Mouse (Mus musculus) stomach, postnatal 0 days (tissue): Measurements from ENCODE around the gene Cfap65.

Source experiments
- CTCF ChIP-seq: IDR thresholded peaks from 2 replicates; pipeline ENCODE4 v1.5.1; 2016; ENCODE audit warnings: antibody characterized with exemption, low read depth, mild to moderate bottlenecking, moderate library complexity
- EP300 ChIP-seq: optimal IDR thresholded peaks from 2 replicates; pipeline ENCODE3; 2016; ENCODE audit warnings: antibody characterized with exemption

DNA sequence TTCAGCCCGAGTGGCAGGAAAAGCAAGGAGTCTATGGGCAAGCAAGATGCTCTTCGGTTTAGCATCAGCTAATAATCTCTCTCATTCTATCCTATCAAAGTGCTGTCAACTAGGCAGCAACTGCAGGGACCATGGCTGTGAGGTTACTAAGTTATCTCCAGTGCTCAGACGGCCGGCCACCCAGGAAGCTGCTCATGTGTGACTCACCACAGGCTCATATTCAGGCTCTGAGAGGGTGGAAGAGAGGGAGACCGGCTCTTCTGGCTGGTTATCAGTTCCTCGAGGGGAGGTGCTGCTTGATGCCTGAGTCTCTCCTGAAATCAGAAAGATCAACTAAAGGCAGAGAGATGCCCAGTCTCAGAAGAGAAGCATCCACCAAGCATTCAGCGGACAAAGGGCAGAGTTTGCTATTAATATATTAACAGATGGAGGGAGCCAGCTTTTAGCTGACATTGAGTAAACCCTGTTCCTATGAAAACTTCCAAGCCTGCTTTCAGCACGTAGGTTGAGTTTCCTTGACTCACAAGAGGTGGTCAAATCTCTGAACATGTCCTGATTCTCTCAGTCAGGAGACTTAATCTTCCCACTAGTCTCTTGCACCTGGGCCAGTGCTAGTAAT, 32.7 kb upstream of the Cfap65 start:
- no peak for TF ChIP-seq CTCF
- TF ChIP-seq EP300, result no peak
